Mouse (Mus musculus) testis, adult 2 months (tissue): ENCODE measurements around the gene Rcc1l.

ENCODE experiments used
- CTCF ChIP-seq: fragments of 200-500 bp; IDR thresholded peaks from 2 replicates; pipeline ENCODE4 v1.5.1; 2012; ENCODE audit warnings: low read depth, mild to moderate bottlenecking, inconsistent platforms, low read length, moderate library complexity; ENCODE audit not compliant: control insufficient read depth, insufficient read depth, insufficient replicate concordance
- POLR2A ChIP-seq: fragments of 200-500 bp; IDR thresholded peaks from 2 replicates; pipeline ENCODE4 v1.6.1; 2012; ENCODE audit warnings: low read depth, mild to moderate bottlenecking, inconsistent platforms, low read length, moderate library complexity; ENCODE audit not compliant: control insufficient read depth

DNA sequence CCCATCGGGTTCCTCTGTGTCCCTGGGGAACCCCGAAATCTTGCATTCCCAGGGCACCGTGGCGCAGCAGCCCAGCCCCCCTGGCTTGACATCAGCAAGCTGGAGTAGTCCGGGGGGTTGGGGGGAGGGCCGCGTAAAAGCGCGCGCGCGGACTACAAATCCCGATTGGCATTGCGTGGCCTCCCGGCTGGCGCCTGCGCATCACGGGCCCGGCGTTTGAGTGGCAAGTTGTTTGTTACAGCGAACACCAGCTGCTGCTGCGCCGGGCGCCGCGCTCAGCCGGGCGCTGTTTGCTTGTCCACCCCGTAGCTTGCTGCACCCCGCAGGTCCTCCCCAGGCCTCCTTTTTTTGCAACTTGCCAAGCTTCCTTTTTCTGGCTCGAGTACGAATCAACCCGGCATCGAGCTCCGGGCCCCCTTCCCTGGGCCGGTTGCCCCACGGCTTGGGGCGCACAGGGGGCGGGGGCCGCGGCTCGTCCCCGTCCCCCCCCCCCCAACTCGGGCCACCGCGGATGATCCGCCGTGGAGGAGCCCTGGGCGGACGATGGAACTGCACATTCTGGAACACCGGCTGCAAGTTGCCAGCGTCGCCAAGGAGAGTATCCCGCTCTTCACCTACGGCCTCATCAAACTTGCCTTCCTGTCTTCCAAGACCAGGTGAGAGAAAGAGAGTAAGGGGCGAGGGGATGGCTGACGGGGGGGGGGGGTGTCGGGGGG is 76.9 kb downstream of the Rcc1l start, which contains the start of gene Castor2:
- TF ChIP-seq CTCF (no peak), POLR2A (no peak; the same call in 1 of the 2 replicates)
